Mouse (Mus musculus) liver, embryonic 14.5 days (tissue): ENCODE results near the gene Ralgapa1.

ENCODE experiments used
- CTCF ChIP-seq: IDR thresholded peaks from 2 replicates; pipeline ENCODE4 v1.5.1; 2016; ENCODE audit warnings: antibody characterized with exemption, low read depth, control low read depth
- EP300 ChIP-seq: IDR thresholded peaks from 2 replicates; pipeline ENCODE4 v1.6.1; 2016; ENCODE audit warnings: antibody characterized with exemption, low read depth

DNA sequence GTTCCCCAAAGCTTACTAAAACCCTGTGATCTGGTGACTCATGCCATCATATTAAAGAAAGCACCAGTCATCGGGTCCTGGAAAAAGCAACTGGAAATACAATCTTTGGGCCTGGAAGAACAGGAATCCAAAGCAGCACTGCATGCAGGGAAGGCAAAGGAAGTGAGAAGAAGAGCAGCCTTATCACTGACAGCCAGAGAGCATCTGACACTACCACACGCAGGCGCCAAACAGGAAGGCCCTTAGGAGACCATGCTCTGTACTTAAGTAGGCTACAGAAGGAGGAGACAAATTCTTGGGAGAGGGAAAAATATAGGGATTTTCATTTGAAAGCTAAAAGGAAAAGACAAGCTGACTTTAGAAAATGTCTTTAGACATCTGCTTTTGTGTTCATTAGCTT lies 216.6 kb downstream of the Ralgapa1 start:
- TF ChIP-seq CTCF (no peak), EP300 (no peak)
